Comparison of ENCODE assay signal across 27 mouse cellular contexts in genomic region chr11:101047502-101047901, GRCm38 (mm10). TPM values are rescaled to one million over a fixed set of nuclear protein-coding genes. Genes with fewer than 3 reads are reported as not detected.
DNase-seq lines count a peak whose midpoint lies in the region; ATAC-seq and TF ChIP-seq lines count a peak whose summit lies in the region.
"Had no signal": no experiment of that assay in that cellular context is flagged by ENCODE, and none has a peak within 500 bp of the region (broad histone marks: within the 10 kb centered on the region; RNA-seq: fewer than 3 reads in every experiment).

No protein-coding gene starts in this region.

- no peak overlapping the region for H3K4me3 ChIP-seq in layer of hippocampus, adult 2 months
- H3K4me3 ChIP-seq: embryonic facial prominence, embryonic 12.5 days; embryonic facial prominence, embryonic 15.5 days; forebrain, embryonic 12.5 days; forebrain, embryonic 15.5 days; heart, embryonic 13.5 days had no signal

- peak; percentile 62 for ATAC-seq in CD4-positive, CD25-positive, alpha-beta regulatory T cell, adult 4 months
- ATAC-seq in granulocyte monocyte progenitor cell, adult 5-6 weeks (replicated peaks; ENCODE audit: poor library complexity, severe bottlenecking), result 0 out of 2 replicates have a peak, but pooled peaks have one; percentile 25
- ATAC-seq: activated CD4-positive, CD25-positive, alpha-beta regulatory T cell, adult 4 months; forebrain, embryonic 15.5 days; hindbrain, postnatal 0 days had no signal

- peak overlapping the region; percentile 84; the same call in 1 of the 2 replicates for H3K27ac ChIP-seq in layer of hippocampus, adult 2 months
- H3K27ac ChIP-seq: embryonic facial prominence, embryonic 12.5 days; embryonic facial prominence, embryonic 15.5 days; forebrain, embryonic 12.5 days; forebrain, embryonic 15.5 days; heart, embryonic 13.5 days; hindbrain, embryonic 14.5 days; hindbrain, postnatal 0 days had no signal

- TF ChIP-seq CTCF in layer of hippocampus, adult 2 months (conservative IDR thresholded peaks at IDR 0.05), result no peak

- DNase-seq in layer of hippocampus, adult 2 months (ENCODE audit: low spot score in 2 of 2), result no peak
- no peak for DNase-seq in layer of hippocampus, adult 18-20 months (ENCODE audit: low spot score in 2 of 2)
- DNase-seq in thymus, postnatal 0 days (ENCODE audit: low spot score), result peak; percentile 30
- no peak for DNase-seq in thymus, adult 18-20 months
- DNase-seq in heart, adult 18-20 months, result no peak
- DNase-seq: adrenal gland, postnatal 10 days; adrenal gland, postnatal 36 days; B cell, adult 2 months; cerebellum, adult 18-20 months; cerebellum, adult 9-10 months; cerebellum, postnatal 14 days; gastrocnemius, postnatal 25 days; heart, postnatal 14 days; heart, postnatal 4 days had no signal

RNA-seq across cellular contexts. Expression of gene Naglu, which starts 22.3 kb away (rescaled TPM):
- total RNA-seq in layer of hippocampus, adult 2 months (2021), result 1 to 10 TPM; 8.7 to 9.6 TPM
- 1 to 10 TPM; 6.9 to 8.6 TPM for total RNA-seq in layer of hippocampus, adult 18-20 months (2021)
- 10.5 and 11.5 TPM in 2 replicates for polyA plus RNA-seq in thymus, postnatal 0 days (2015; fragmentation: Nextera tagmentation; extraction: Ambion mirVana)
- polyA plus RNA-seq in CD4-positive, CD25-positive, alpha-beta regulatory T cell, adult 4 months (2017; shearing (Covaris generic)), result 1 to 10 TPM; 7.6 to 7.9 TPM
- total RNA-seq in granulocyte monocyte progenitor cell, adult 5-6 weeks (2014; fragmentation: Nextera tagmentation), result 9.3 and 15.7 TPM in 2 replicates
- 12.7 and 13.7 TPM in 2 replicates for total RNA-seq in granulocyte monocyte progenitor cell, adult 5-6 weeks (2017)
- total RNA-seq in heart, adult 18-20 months (2021), result 1 to 10 TPM; 7.2 to 8.4 TPM

RNA-seq across cellular contexts. Expression of gene Hsd17b1, which starts 30.7 kb away (rescaled TPM):
- total RNA-seq in layer of hippocampus, adult 2 months (2021), result under 1 TPM; 0.71 to 0.92 TPM
- total RNA-seq in layer of hippocampus, adult 18-20 months (2021), result 1 to 10 TPM in 1 of 2 experiments, under 1 TPM in 1; 0.66 to 1.5 TPM
- polyA plus RNA-seq in thymus, postnatal 0 days (2015; fragmentation: Nextera tagmentation; extraction: Ambion mirVana), result 0.10 and 0.13 TPM in 2 replicates
- polyA plus RNA-seq in CD4-positive, CD25-positive, alpha-beta regulatory T cell, adult 4 months (2017; shearing (Covaris generic)), result under 1 TPM in 1 of 2 experiments, not detected in 1; 0.32 TPM
- total RNA-seq in granulocyte monocyte progenitor cell, adult 5-6 weeks (2014; fragmentation: Nextera tagmentation), result 1.5 and 12.9 TPM in 2 replicates
- 7.4 and 8.2 TPM in 2 replicates for total RNA-seq in granulocyte monocyte progenitor cell, adult 5-6 weeks (2017)
- total RNA-seq in heart, adult 18-20 months (2021), result under 1 TPM; 0.41 to 0.77 TPM
- total RNA-seq: gastrocnemius, postnatal 25 days; heart, postnatal 4 days; MEL had no signal
- polyA plus RNA-seq: activated CD4-positive, CD25-positive, alpha-beta regulatory T cell, adult 4 months; hindbrain, embryonic 11.5 days; hindbrain, embryonic 14.5 days; hindbrain, postnatal 0 days; intestine, embryonic 14.5 days had no signal

RNA-seq across cellular contexts. Expression of gene Coasy, which starts 34.9 kb away (rescaled TPM):
- total RNA-seq in layer of hippocampus, adult 2 months (2021), result 10 to 100 TPM; 24.9 to 25.8 TPM
- 10 to 100 TPM; 24.5 to 25.7 TPM for total RNA-seq in layer of hippocampus, adult 18-20 months (2021)
- 37.3 and 40.5 TPM in 2 replicates for polyA plus RNA-seq in thymus, postnatal 0 days (2015; fragmentation: Nextera tagmentation; extraction: Ambion mirVana)
- polyA plus RNA-seq in CD4-positive, CD25-positive, alpha-beta regulatory T cell, adult 4 months (2017; shearing (Covaris generic)), result 10 to 100 TPM; 17.4 to 27.7 TPM
- 26.8 and 35.8 TPM in 2 replicates for total RNA-seq in granulocyte monocyte progenitor cell, adult 5-6 weeks (2014; fragmentation: Nextera tagmentation)
- total RNA-seq in granulocyte monocyte progenitor cell, adult 5-6 weeks (2017), result 30.5 and 32.2 TPM in 2 replicates
- 10 to 100 TPM; 17.4 to 18.8 TPM for total RNA-seq in heart, adult 18-20 months (2021)

RNA-seq across cellular contexts. Expression of gene Atp6v0a1, which starts 38.2 kb away (rescaled TPM):
- total RNA-seq in layer of hippocampus, adult 2 months (2021), result 100 to 1,000 TPM; 457 to 476 TPM
- 100 to 1,000 TPM; 421 to 426 TPM for total RNA-seq in layer of hippocampus, adult 18-20 months (2021)
- polyA plus RNA-seq in thymus, postnatal 0 days (2015; fragmentation: Nextera tagmentation; extraction: Ambion mirVana), result 17.6 and 19.1 TPM in 2 replicates
- 10 to 100 TPM in 1 of 2 experiments, 1 to 10 TPM in 1; 7.0 to 15.7 TPM for polyA plus RNA-seq in CD4-positive, CD25-positive, alpha-beta regulatory T cell, adult 4 months (2017; shearing (Covaris generic))
- total RNA-seq in granulocyte monocyte progenitor cell, adult 5-6 weeks (2014; fragmentation: Nextera tagmentation), result 42.7 and 66.2 TPM in 2 replicates
- 16.8 and 17.9 TPM in 2 replicates for total RNA-seq in granulocyte monocyte progenitor cell, adult 5-6 weeks (2017)
- total RNA-seq in heart, adult 18-20 months (2021), result 10 to 100 TPM; 87.1 to 92.2 TPM

RNA-seq across cellular contexts. Expression of gene Mlx, which starts 39.6 kb away (rescaled TPM):
- 10 to 100 TPM; 40.0 to 41.1 TPM for total RNA-seq in layer of hippocampus, adult 2 months (2021)
- 10 to 100 TPM; 41.6 to 44.3 TPM for total RNA-seq in layer of hippocampus, adult 18-20 months (2021)
- 79.8 and 80.8 TPM in 2 replicates for polyA plus RNA-seq in thymus, postnatal 0 days (2015; fragmentation: Nextera tagmentation; extraction: Ambion mirVana)
- 10 to 100 TPM; 60.2 to 68.1 TPM for polyA plus RNA-seq in CD4-positive, CD25-positive, alpha-beta regulatory T cell, adult 4 months (2017; shearing (Covaris generic))
- total RNA-seq in granulocyte monocyte progenitor cell, adult 5-6 weeks (2014; fragmentation: Nextera tagmentation), result 76.1 and 81.6 TPM in 2 replicates
- total RNA-seq in granulocyte monocyte progenitor cell, adult 5-6 weeks (2017), result 68.2 and 82.4 TPM in 2 replicates
- total RNA-seq in heart, adult 18-20 months (2021), result 10 to 100 TPM; 17.2 to 17.9 TPM
